ENCODE assay signal across 8 mouse cellular contexts in genomic region chr11:107012324-107013017, GRCm38 (mm10). TPM values are rescaled to one million over a fixed set of nuclear protein-coding genes. Genes with fewer than 3 reads are reported as not detected.
DNase-seq lines count a peak whose midpoint lies in the region; ATAC-seq lines count a peak whose summit lies in the region.

No protein-coding gene starts in this region.

- ATAC-seq in frontal cortex, adult (ENCODE audit: low TSS enrichment) = peak; percentile 96
- ATAC-seq in hindbrain, embryonic 11.5 days (ENCODE audit: low FRiP score) = peak; percentile 96

- no peaks in the 10 kb centered on the region for H3K9me3 ChIP-seq in hindbrain, embryonic 11.5 days (ENCODE audit: control insufficient read depth, low read length)

- peak overlapping the region; percentile 35 for H3K4me2 ChIP-seq in hindbrain, embryonic 11.5 days (replicated peaks; ENCODE audit: low read depth, low read length)

- H3K27ac ChIP-seq in hindbrain, embryonic 11.5 days (ENCODE audit: low read depth, low read length) = peak overlapping the region; percentile 85

- H3K27me3 ChIP-seq in hindbrain, embryonic 11.5 days (ENCODE audit: control insufficient read depth, insufficient read depth, low read length) = no peaks in the 10 kb centered on the region

- under 1% methylated on average over 37 of the region's 37 CpGs for WGBS in hindbrain, embryonic 11.5 days

- peak; percentile 77 for DNase-seq in MEL-GATA-1-ER (ENCODE audit: extremely low read depth, low read depth)
- peak; percentile 100 for DNase-seq in cerebellum, adult 8-10 months
- peak; percentile 99 for DNase-seq in hindbrain, embryonic 11.5 days (ENCODE audit: low spot score)
- DNase-seq in layer of hippocampus, postnatal 10 days (ENCODE audit: low spot score in 2 of 2) = peak; percentile 99 to 100
- DNase-seq in lung, postnatal 10 days = peak; percentile 98
- peak; percentile 99 for DNase-seq in ovary, postnatal 36 days (ENCODE audit: low spot score)
- peak; percentile 98 for DNase-seq in thymus, postnatal 25 days

- peak overlapping the region; percentile 57 for H3K4me3 ChIP-seq in hindbrain, embryonic 11.5 days (ENCODE audit: low read depth, low read length)

- no peaks in the 10 kb centered on the region for H3K4me1 ChIP-seq in hindbrain, embryonic 11.5 days (replicated peaks; ENCODE audit: control insufficient read depth, insufficient read depth, low read length)

- no peaks in the 10 kb centered on the region for H3K36me3 ChIP-seq in hindbrain, embryonic 11.5 days (ENCODE audit: control insufficient read depth, insufficient read depth, low read length)

- peak overlapping the region; percentile 79 for H3K9ac ChIP-seq in hindbrain, embryonic 11.5 days (ENCODE audit: low read depth, low read length)

RNA-seq across cellular contexts. Expression of gene 1810010H24Rik, which starts 13.0 kb away (rescaled TPM):
- 2.7 and 3.3 TPM in 2 replicates for polyA plus RNA-seq in hindbrain, embryonic 11.5 days (2014; fragmentation: Nextera tagmentation; extraction: Ambion mirVana)
- 1 to 10 TPM; 3.0 to 3.9 TPM for total RNA-seq in layer of hippocampus, postnatal 10 days (2021)

RNA-seq across cellular contexts. Expression of gene Kpna2, which starts 13.1 kb away (rescaled TPM):
- polyA plus RNA-seq in hindbrain, embryonic 11.5 days (2014; fragmentation: Nextera tagmentation; extraction: Ambion mirVana) = 581 and 643 TPM in 2 replicates
- total RNA-seq in layer of hippocampus, postnatal 10 days (2021) = 10 to 100 TPM; 47.2 to 47.7 TPM

Comparison
In these comparisons a context has a peak if more than half of its experiments do, and no peak if none do; other contexts are left out.
1. Peak in every context shown above with its lines: DNase-seq, ATAC-seq, H3K4me3 ChIP-seq and H3K27ac ChIP-seq.